Mouse (Mus musculus) kidney, adult 2 months (tissue): ENCODE measurements around the gene Sned1.

Source experiments
- CTCF ChIP-seq: fragments of 200-500 bp; conservative IDR thresholded peaks from 2 replicates; pipeline ENCODE4 v1.5.1; 2011; ENCODE audit warnings: low read depth, mild to moderate bottlenecking, control low read depth, low read length, moderate library complexity, mixed read lengths; ENCODE audit not compliant: insufficient read depth, insufficient read length
- POLR2A ChIP-seq: fragments of 200-500 bp; IDR thresholded peaks from one replicate; pipeline ENCODE4 v1.6.1; 2011; ENCODE audit warnings: low read depth, low read length, control low read depth

- TF ChIP-seq POLR2A (no peak), CTCF (no peak)
Measured at GRCm38 (mm10) chr1:93291591-93291990, 56.0 kb downstream of the Sned1 start.
